8 mouse cellular contexts compared by ENCODE assay signal in the genomic region with DNA sequence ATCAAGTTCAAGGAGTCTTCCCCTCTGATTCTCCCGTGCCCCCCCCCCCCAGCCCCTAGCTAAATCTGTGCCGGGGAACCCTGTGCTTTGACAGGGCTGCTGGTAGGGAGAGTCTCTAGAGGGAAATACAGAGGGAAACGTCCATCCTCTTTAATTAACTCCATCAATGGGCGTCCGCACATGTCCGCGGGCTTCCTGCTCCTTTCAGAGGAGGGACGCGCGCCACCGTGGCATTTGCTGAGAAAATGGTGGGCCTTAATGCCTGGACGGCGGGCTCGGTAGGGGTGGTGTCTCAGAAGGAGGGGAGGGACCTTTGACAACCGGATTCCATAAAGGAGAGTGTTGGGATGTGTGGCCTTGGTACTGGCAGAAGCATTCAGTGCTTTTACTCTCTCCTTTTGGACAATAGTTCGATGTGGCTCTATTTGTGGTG. TPM values are rescaled to one million over a fixed set of nuclear protein-coding genes. Genes with fewer than 3 reads are reported as not detected.
DNase-seq lines count a peak whose midpoint lies in the region; ATAC-seq and TF ChIP-seq lines count a peak whose summit lies in the region.

No protein-coding gene starts in this region.

- WGBS in forebrain, postnatal 0 days, result 15% methylated on average over 16 of the region's 16 CpGs
- 29% methylated on average over 16 of the region's 16 CpGs for WGBS in kidney, embryonic 15.5 days
- 6% methylated on average over 14 of the region's 16 CpGs for WGBS in lung, embryonic 14.5 days

- DNase-seq in urinary bladder, postnatal 14 days (ENCODE audit: low spot score), result peak; percentile 4
- no peak for DNase-seq in urinary bladder, postnatal 25 days (ENCODE audit: low spot score)
- peak; percentile 32 for DNase-seq in cerebellum, adult 11 months
- DNase-seq in forebrain, postnatal 0 days, result peak; percentile 55
- peak; percentile 65 for DNase-seq in lung, embryonic 14.5 days
- DNase-seq in retina, postnatal 1 day, result peak; percentile 66
- DNase-seq in c-Kit-positive CD71-positive TER-119-positive erythroid progenitor cells, embryonic 14.5 days (ENCODE audit: low spot score), result no peak

- TF ChIP-seq CTCF in forebrain, postnatal 0 days (IDR thresholded peaks at IDR 0.05; ENCODE audit: low read depth), result no peak
- TF ChIP-seq CTCF in lung, embryonic 14.5 days (IDR thresholded peaks at IDR 0.05; ENCODE audit: low read depth), result no peak

- H3K27ac ChIP-seq in forebrain, postnatal 0 days (ENCODE audit: low read depth, low read length), result peak overlapping the region; percentile 89
- peak overlapping the region; percentile 91 for H3K27ac ChIP-seq in kidney, embryonic 15.5 days
- peak overlapping the region; percentile 94 for H3K27ac ChIP-seq in lung, embryonic 14.5 days (ENCODE audit: low read depth)

- H3K9me3 ChIP-seq in forebrain, postnatal 0 days (ENCODE audit: low read length), result no peaks in the 10 kb centered on the region
- no peaks in the 10 kb centered on the region for H3K9me3 ChIP-seq in kidney, embryonic 15.5 days (replicated peaks)
- no peaks in the 10 kb centered on the region for H3K9me3 ChIP-seq in lung, embryonic 14.5 days (ENCODE audit: low read depth, low read length)

- H3K27me3 ChIP-seq in forebrain, postnatal 0 days (ENCODE audit: insufficient read depth, low read length), result no peaks in the 10 kb centered on the region
- peaks cover 21% of the 10 kb centered on the region for H3K27me3 ChIP-seq in kidney, embryonic 15.5 days
- no peaks in the 10 kb centered on the region for H3K27me3 ChIP-seq in lung, embryonic 14.5 days (ENCODE audit: insufficient read depth, low read length)

- H3K4me2 ChIP-seq in forebrain, postnatal 0 days (ENCODE audit: low read depth), result peak overlapping the region; percentile 47
- H3K4me2 ChIP-seq in kidney, embryonic 15.5 days, result peak overlapping the region; percentile 54
- peak overlapping the region; percentile 63 for H3K4me2 ChIP-seq in lung, embryonic 14.5 days

- H3K4me1 ChIP-seq in forebrain, postnatal 0 days (ENCODE audit: insufficient read depth), result no peaks in the 10 kb centered on the region
- peaks cover 10% of the 10 kb centered on the region for H3K4me1 ChIP-seq in kidney, embryonic 15.5 days
- H3K4me1 ChIP-seq in lung, embryonic 14.5 days (ENCODE audit: insufficient read depth), result no peaks in the 10 kb centered on the region

- peaks cover 19% of the 10 kb centered on the region; the same call in 1 of the 2 replicates for H3K36me3 ChIP-seq in forebrain, postnatal 0 days (ENCODE audit: insufficient read depth)
- H3K36me3 ChIP-seq in kidney, embryonic 15.5 days, result peaks cover 35% of the 10 kb centered on the region
- peaks cover 35% of the 10 kb centered on the region; the same call in 1 of the 2 replicates for H3K36me3 ChIP-seq in lung, embryonic 14.5 days (ENCODE audit: insufficient read depth)

- ATAC-seq in forebrain, postnatal 0 days, result peak; percentile 30
- peak; percentile 71 for ATAC-seq in kidney, embryonic 15.5 days (replicated peaks; ENCODE audit: low FRiP score)
- ATAC-seq in lung, embryonic 14.5 days (ENCODE audit: insufficient read depth), result peak; percentile 72

- H3K4me3 ChIP-seq in forebrain, postnatal 0 days (ENCODE audit: low read depth, low read length), result peak overlapping the region; percentile 55
- H3K4me3 ChIP-seq in kidney, embryonic 15.5 days (replicated peaks), result peak overlapping the region; percentile 59
- H3K4me3 ChIP-seq in lung, embryonic 14.5 days (ENCODE audit: low read depth, low read length), result peak overlapping the region; percentile 57

- H3K9ac ChIP-seq in forebrain, postnatal 0 days, result peak overlapping the region; percentile 73
- peak overlapping the region; percentile 55 for H3K9ac ChIP-seq in kidney, embryonic 15.5 days
- peak overlapping the region; percentile 74 for H3K9ac ChIP-seq in lung, embryonic 14.5 days

RNA-seq across cellular contexts. Expression of gene Armcx4, which starts 0.4 kb away (rescaled TPM):
- total RNA-seq in forebrain, postnatal 0 days (2014; rRNA removed), result 16.7 and 26.6 TPM in 2 replicates
- polyA plus RNA-seq in forebrain, postnatal 0 days (2015; fragmentation: Nextera tagmentation; extraction: Ambion mirVana), result 4.4 and 5.9 TPM in 2 replicates
- 4.5 and 4.6 TPM in 2 replicates for polyA plus RNA-seq in kidney, embryonic 15.5 days (2015; fragmentation: Nextera tagmentation; extraction: Ambion mirVana)
- polyA plus RNA-seq in lung, embryonic 14.5 days (2014; fragmentation: Nextera tagmentation; extraction: Ambion mirVana), result 6.3 and 6.9 TPM in 2 replicates

RNA-seq across cellular contexts. Expression of gene Armcx1, which starts 31.0 kb away (rescaled TPM):
- total RNA-seq in forebrain, postnatal 0 days (2014; rRNA removed), result 62.0 and 64.1 TPM in 2 replicates
- polyA plus RNA-seq in forebrain, postnatal 0 days (2015; fragmentation: Nextera tagmentation; extraction: Ambion mirVana), result 21.0 and 37.5 TPM in 2 replicates
- 50.5 and 55.0 TPM in 2 replicates for polyA plus RNA-seq in kidney, embryonic 15.5 days (2015; fragmentation: Nextera tagmentation; extraction: Ambion mirVana)
- polyA plus RNA-seq in lung, embryonic 14.5 days (2014; fragmentation: Nextera tagmentation; extraction: Ambion mirVana), result 35.7 and 36.6 TPM in 2 replicates

Comparison
In these comparisons a context has a peak if more than half of its experiments do, and no peak if none do; other contexts are left out.
1. DNase-seq: peak in urinary bladder, postnatal 14 days (single experiment), cerebellum, adult 11 months (single experiment), forebrain, postnatal 0 days (single experiment), lung, embryonic 14.5 days (single experiment) and retina, postnatal 1 day (single experiment); none in urinary bladder, postnatal 25 days (single experiment) and c-Kit-positive CD71-positive TER-119-positive erythroid progenitor cells, embryonic 14.5 days (single experiment).
2. Peak in every context shown above with its lines, with median percentiles within 50 percentile points of each other: ATAC-seq, H3K27ac ChIP-seq, H3K4me2 ChIP-seq, H3K4me3 ChIP-seq and H3K9ac ChIP-seq.